Mouse (Mus musculus): ENCODE data around the gene Spag7. TPM values are rescaled to one million over a fixed set of nuclear protein-coding genes. Genes with fewer than 3 reads are reported as not detected.

Spag7 gene
- polyA plus RNA-seq, 1 experiment from 2014 or later: 176 TPM

- peak overlapping the region; percentile 85; the same call in 1 of the 2 replicates for H3K27ac ChIP-seq
Observed at GRCm38 (mm10) chr11:70648512-70648911, 20.7 kb downstream of the Spag7 start.

GRCm38 (mm10) chr11:70647716-70648420 lies 21.3 kb downstream of the Spag7 start:
- peaks cover 53% of the 10 kb centered on the region; the same call in 1 of the 2 replicates for H3K36me3 ChIP-seq (ENCODE audit: inconsistent target)
- peak overlapping the region; percentile 69 for H3K4me3 ChIP-seq (ENCODE audit: inconsistent target)
- 5% methylated on average over 28 of the region's 28 CpGs for WGBS (ENCODE audit: missing documents)
- peaks cover 75% of the 10 kb centered on the region for H3K79me2 ChIP-seq (ENCODE audit: inconsistent target)
- H3K27ac ChIP-seq: peak overlapping the region; percentile 85

More at GRCm38 (mm10) chr11:70648512-70648911, 20.7 kb downstream of the Spag7 start:
- H3K4me3 ChIP-seq (ENCODE audit: inconsistent target): peak overlapping the region; percentile 69
- WGBS (ENCODE audit: missing documents): 13% methylated on average over 4 of the region's 4 CpGs
- H3K36me3 ChIP-seq (ENCODE audit: inconsistent target): peaks cover 48% of the 10 kb centered on the region; the same call in 1 of the 2 replicates
- peaks cover 82% of the 10 kb centered on the region for H3K79me2 ChIP-seq (ENCODE audit: inconsistent target)

- H3K79me2 ChIP-seq (ENCODE audit: inconsistent target): peaks cover 66% of the 10 kb centered on the region
- H3K27ac ChIP-seq: peak within 1 kb of the TSS; percentile 85
- H3K36me3 ChIP-seq (ENCODE audit: inconsistent target): peaks cover 45% of the 10 kb centered on the region; the same call in 1 of the 2 replicates
- WGBS (ENCODE audit: missing documents): under 1% methylated on average over 57 of the region's 63 CpGs
- peak within 1 kb of the TSS; percentile 81 for H3K4me3 ChIP-seq (ENCODE audit: inconsistent target)
Observed at GRCm38 (mm10) chr11:70646691-70647650, 22.2 kb downstream of the Spag7 start, which contains the start of the genes Rnf167 and Slc25a11. Rnf167 (plus strand) TSS chr11:70647235. Slc25a11 (minus strand) TSS chr11:70647479.

DNA sequence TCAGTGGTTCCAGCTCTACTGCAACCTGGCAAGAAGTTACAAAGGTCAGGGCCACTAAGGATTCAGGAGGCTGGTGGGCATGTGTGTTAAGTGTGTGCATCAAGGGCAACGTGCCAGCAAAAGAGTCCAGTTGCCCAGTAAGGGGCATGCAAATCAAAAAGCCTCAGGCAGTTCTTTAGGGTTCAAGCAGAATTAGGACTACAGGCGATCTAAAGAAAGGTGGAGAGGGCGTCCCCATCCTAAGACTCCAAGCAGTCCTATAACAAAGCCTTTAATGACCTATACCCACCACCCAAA lies 23.0 kb downstream of the Spag7 start:
- 21% methylated on average over 3 of the region's 3 CpGs for WGBS (ENCODE audit: missing documents)

DNA sequence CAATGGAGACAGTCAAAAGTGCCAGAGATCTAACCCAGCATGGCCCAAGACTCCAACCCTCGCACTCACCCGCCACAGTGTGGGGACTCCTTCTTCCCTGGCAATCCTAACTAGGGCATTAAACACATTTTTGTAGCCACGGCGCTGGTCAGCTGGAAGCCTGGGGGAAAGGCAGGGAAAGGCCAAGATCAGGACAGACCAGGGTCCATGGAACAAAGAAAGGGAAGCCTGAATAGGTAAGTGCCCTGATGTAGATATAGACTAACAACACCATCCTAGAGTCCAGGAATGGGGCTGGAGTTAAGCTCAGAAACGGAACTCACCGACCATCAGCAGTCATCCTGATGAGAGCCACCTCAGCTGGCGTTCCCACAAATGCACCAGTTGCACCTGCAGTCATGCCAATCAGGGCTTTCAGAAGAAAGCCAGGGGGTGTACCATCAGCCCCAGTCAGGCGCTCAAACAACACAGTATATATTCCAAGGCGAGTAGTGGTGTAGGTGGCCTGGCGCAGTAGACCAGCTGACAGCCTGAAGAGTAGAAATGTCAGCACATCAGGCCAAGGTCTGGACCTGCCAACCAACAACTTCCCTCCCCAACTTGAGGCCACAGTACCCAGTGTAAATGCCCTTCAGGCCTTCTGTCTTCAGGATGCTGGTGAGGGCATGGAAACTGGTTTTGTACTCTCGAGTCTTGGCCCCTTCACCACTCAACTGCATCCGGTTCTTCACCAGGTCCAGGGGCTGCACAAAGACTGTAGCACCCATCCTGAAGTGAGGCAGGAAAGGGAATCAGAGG lies 23.6 kb downstream of the Spag7 start:
- 81% methylated on average over 12 of the region's 12 CpGs for WGBS (ENCODE audit: missing documents)
- H3K36me3 ChIP-seq (ENCODE audit: inconsistent target): peaks cover 42% of the 10 kb centered on the region; the same call in 1 of the 2 replicates
- peak overlapping the region; percentile 66 for H3K27ac ChIP-seq

More for the DNA sequence above, 23.0 kb downstream of the Spag7 start:
- H3K36me3 ChIP-seq (ENCODE audit: inconsistent target): peaks cover 42% of the 10 kb centered on the region; the same call in 1 of the 2 replicates
- peak overlapping the region; percentile 81 for H3K4me3 ChIP-seq (ENCODE audit: inconsistent target)
- H3K79me2 ChIP-seq (ENCODE audit: inconsistent target): peaks cover 59% of the 10 kb centered on the region
- peak overlapping the region; percentile 66 for H3K27ac ChIP-seq

GRCm38 (mm10) chr11:70644564-70645103 lies 24.6 kb downstream of the Spag7 start:
- WGBS (ENCODE audit: missing documents): 96% methylated on average over 8 of the region's 8 CpGs
- Histone ChIP-seq H3K36me3 (ENCODE audit: inconsistent target) (peaks cover 37% of the 10 kb centered on the region; the same call in 1 of the 2 replicates), H3K4me3 (ENCODE audit: inconsistent target) (no peak overlapping the region), H3K27ac (no peak overlapping the region), H3K79me2 (ENCODE audit: inconsistent target) (peaks cover 43% of the 10 kb centered on the region)

More for the DNA sequence above, 23.6 kb downstream of the Spag7 start:
- Histone ChIP-seq H3K79me2 (ENCODE audit: inconsistent target) (peaks cover 53% of the 10 kb centered on the region), H3K4me3 (ENCODE audit: inconsistent target) (peak overlapping the region; percentile 81)

DNA sequence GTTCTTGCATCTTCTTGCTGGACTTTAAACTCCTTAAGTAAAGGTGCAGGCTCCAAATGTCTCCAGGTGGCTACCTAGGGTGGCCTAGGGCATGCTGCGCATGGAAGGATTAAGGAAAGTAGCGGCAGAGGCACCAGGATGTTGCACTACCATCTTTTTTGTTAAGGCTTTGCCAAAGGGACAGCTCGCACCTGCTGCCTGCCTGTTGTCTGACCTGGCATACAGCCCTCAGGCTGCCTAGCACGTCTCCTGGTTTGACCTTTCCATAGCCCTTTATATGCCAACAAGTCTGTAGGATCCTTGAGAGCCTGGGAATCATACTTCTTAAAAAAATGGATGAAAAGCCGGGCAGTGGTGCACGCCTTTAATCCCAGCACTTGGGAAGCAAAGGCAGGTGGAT lies 26.2 kb downstream of the Spag7 start:
- Histone ChIP-seq H3K27ac (no peak overlapping the region), H3K4me3 (ENCODE audit: inconsistent target) (no peak overlapping the region), H3K79me2 (ENCODE audit: inconsistent target) (peaks cover 27% of the 10 kb centered on the region), H3K36me3 (ENCODE audit: inconsistent target) (peaks cover 29% of the 10 kb centered on the region; the same call in 1 of the 2 replicates)
- 100% methylated on average over 6 of the region's 6 CpGs for WGBS (ENCODE audit: missing documents)

- WGBS (ENCODE audit: missing documents): 80% methylated on average over 7 of the region's 7 CpGs
Observed at GRCm38 (mm10) chr11:70641241-70641640, 28.0 kb downstream of the Spag7 start.

DNA sequence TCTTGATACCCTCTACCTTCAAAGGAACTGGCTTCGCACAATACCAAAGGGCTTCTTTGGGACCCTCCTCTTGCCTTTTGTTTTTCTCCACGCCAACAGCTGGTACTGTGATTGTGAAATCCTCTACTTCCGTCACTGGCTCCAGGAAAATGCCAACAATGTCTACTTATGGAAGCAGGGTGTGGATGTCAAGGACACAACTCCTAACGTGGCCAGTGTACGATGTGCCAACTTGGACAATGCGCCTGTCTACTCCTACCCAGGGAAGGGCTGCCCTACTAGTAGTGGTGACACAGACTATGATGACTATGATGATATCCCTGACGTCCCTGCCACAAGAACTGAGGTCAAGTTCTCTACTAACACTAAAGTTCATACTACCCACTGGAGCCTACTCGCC lies 29.2 kb downstream of the Spag7 start:
- Histone ChIP-seq H3K4me3 (ENCODE audit: inconsistent target) (no peak overlapping the region), H3K79me2 (ENCODE audit: inconsistent target) (peaks cover 3% of the 10 kb centered on the region; the same call in 1 of the 2 replicates), H3K27ac (no peak overlapping the region), H3K36me3 (ENCODE audit: inconsistent target) (peaks cover 20% of the 10 kb centered on the region; the same call in 1 of the 2 replicates)
- WGBS (ENCODE audit: missing documents): 94% methylated on average over 8 of the region's 8 CpGs

More at GRCm38 (mm10) chr11:70641241-70641640, 28.0 kb downstream of the Spag7 start:
- Histone ChIP-seq H3K36me3 (ENCODE audit: inconsistent target) (peaks cover 29% of the 10 kb centered on the region; the same call in 1 of the 2 replicates), H3K79me2 (ENCODE audit: inconsistent target) (peaks cover 16% of the 10 kb centered on the region), H3K27ac (no peak overlapping the region), H3K4me3 (ENCODE audit: inconsistent target) (no peak overlapping the region)

DNA sequence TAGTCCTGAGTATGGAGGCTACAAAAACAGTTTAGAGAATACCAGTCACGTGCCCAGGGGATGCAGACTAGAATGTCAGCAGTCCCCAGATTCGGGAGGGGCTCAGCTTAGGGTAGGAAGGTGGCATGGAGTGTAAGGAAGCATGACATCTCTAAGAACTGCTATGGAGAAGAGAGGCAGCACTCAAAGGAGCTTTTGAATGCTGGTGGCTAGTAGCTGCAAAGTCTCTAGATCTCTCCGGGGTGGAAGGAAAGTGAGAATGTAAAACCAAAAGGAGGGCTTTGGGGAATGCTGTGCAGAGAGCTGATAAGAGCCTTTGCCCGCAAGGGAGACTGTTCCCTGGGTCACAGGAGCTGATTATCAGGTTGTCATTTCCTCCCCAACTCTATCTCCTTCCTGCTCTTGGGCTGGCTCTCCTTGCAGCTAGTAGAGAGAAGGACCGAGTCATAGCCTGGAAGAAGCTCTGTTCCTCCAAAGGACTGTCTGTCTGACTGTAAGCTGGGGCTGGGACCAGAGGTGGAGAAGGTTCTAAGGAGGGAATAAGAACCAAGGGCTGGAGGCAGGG lies 30.4 kb downstream of the Spag7 start, which contains the start of gene Gp1ba:
TSS of gene Gp1ba (plus strand) at position 409 of the 565 bp plus-strand sequence.
- no peaks in the 10 kb centered on the region for H3K79me2 ChIP-seq (ENCODE audit: inconsistent target)
- peaks cover 9% of the 10 kb centered on the region; the same call in 1 of the 2 replicates for H3K36me3 ChIP-seq (ENCODE audit: inconsistent target)
- no peak within 1 kb of the TSS for H3K27ac ChIP-seq
- WGBS (ENCODE audit: missing documents): 17% methylated on average over 5 of the region's 5 CpGs
- H3K4me3 ChIP-seq (ENCODE audit: inconsistent target): no peak within 1 kb of the TSS

DNA sequence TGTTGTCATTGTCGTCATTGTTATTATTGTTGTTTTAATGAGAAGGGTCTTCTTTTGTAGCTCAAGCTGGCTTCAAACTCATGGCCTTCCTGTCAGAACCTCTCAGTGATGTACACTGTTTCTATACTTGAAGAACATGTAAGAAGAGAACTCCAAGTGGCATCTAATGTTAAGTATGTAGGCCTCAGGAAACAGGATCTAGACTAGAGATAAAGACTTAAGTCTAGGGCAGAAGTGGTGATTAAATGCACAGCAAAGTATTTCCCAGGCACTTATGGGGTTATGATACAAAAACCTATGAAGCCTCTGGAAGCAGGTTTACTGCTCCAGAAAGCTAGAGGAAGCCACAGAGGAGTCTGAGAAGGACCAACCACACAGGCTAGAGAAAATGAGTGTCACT lies 30.9 kb downstream of the Spag7 start:
- no peak overlapping the region for H3K4me3 ChIP-seq (ENCODE audit: inconsistent target)
- WGBS (ENCODE audit: missing documents): 53% methylated on average over 1 of the region's 1 CpGs
- H3K27ac ChIP-seq: no peak overlapping the region
- peaks cover 4% of the 10 kb centered on the region; the same call in 1 of the 2 replicates for H3K36me3 ChIP-seq (ENCODE audit: inconsistent target)
- H3K79me2 ChIP-seq (ENCODE audit: inconsistent target): no peaks in the 10 kb centered on the region

GRCm38 (mm10) chr11:70637764-70638163 lies 31.5 kb downstream of the Spag7 start:
- Histone ChIP-seq H3K36me3 (ENCODE audit: inconsistent target) (no peaks in the 10 kb centered on the region), H3K27ac (no peak overlapping the region), H3K4me3 (ENCODE audit: inconsistent target) (no peak overlapping the region), H3K79me2 (ENCODE audit: inconsistent target) (no peaks in the 10 kb centered on the region)
- 92% methylated on average over 1 of the region's 1 CpGs for WGBS (ENCODE audit: missing documents)

DNA sequence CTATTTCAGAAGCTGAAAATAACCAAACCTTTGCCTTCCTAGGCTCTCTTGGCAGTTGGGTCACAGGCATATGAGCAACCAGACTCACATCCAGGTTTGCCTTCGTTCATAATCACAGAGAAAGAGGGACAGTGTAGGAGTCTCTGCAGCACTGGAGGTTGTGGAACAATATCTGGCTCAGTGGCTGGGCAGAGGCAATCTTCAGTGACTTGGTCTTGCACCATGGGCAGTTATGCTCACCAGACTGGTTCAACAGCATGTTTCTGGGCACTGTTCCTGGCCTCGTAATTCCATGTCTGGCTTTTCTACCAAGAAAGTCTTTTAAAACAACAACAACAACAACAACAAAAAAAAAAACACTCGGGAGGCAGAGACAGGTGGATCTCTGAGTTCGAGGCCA lies 33.6 kb downstream of the Spag7 start:
- Histone ChIP-seq H3K27ac (no peak overlapping the region), H3K36me3 (ENCODE audit: inconsistent target) (no peaks in the 10 kb centered on the region), H3K79me2 (ENCODE audit: inconsistent target) (no peaks in the 10 kb centered on the region), H3K4me3 (ENCODE audit: inconsistent target) (no peak overlapping the region)
- 95% methylated on average over 2 of the region's 4 CpGs for WGBS (ENCODE audit: missing documents)

Measured in macrophage (primary cell).